Mouse (Mus musculus): ENCODE measurements around the gene Pip4k2c.

DNA sequence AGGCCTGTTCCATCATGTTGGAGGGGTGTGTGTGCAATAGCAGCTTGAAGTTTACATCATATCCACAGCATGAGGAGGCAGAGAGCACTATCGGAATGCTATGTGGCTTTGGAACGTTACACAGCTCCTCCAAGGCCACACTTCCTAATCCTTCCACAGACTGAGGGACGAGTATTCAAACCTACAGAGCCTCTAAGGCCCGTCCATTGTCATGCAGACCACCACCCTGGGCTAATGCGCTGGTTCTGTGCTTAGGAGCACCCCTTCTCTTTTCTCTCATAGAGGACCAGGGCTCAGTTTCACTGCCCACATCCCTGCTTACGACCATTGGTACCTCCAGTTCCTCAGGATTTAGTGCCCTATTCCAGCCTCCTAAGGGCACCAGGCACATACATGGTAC lies 13.8 kb upstream of the Pip4k2c start:
- TF ChIP-seq POLR2AphosphoS2 (IDR thresholded peaks at IDR 0.05; ENCODE audit: insufficient read length, low read depth) (no peak), POLR2A (IDR thresholded peaks at IDR 0.05; ENCODE audit: insufficient read length, low read depth) (no peak), CEBPB (IDR thresholded peaks at IDR 0.05; ENCODE audit: insufficient read depth, poor library complexity, severe bottlenecking) (no peak), MAX (IDR thresholded peaks at IDR 0.05; ENCODE audit: low read depth) (no peak), TCF12 (IDR thresholded peaks at IDR 0.05; ENCODE audit: insufficient read depth, poor library complexity, severe bottlenecking) (no peak), REST (IDR thresholded peaks at IDR 0.05; ENCODE audit: insufficient read depth, insufficient read length) (no peak), USF1 (IDR thresholded peaks at IDR 0.05; ENCODE audit: low read depth) (no peak), MYOG (IDR thresholded peaks at IDR 0.05; ENCODE audit: control insufficient read depth in 1 of 3, insufficient read depth in 1 of 3, insufficient read length in 2 of 3, low read depth in 2 of 3) (no peak), MYOD1 (IDR thresholded peaks at IDR 0.05; ENCODE audit: control insufficient read depth in 1 of 3, insufficient read length in 2 of 3, low read depth in 2 of 3) (no peak)
